In genomic region chr1:52718068-52718748, GRCm38 (mm10) we compare ENCODE assay signal across 10 mouse cellular contexts. TPM values are rescaled to one million over a fixed set of nuclear protein-coding genes. Genes with fewer than 3 reads are reported as not detected.
DNase-seq lines count a peak whose midpoint lies in the region; ATAC-seq and TF ChIP-seq lines count a peak whose summit lies in the region.
"Had no signal": no experiment of that assay in that cellular context is flagged by ENCODE, and none has a peak within 500 bp of the region (broad histone marks: within the 10 kb centered on the region; RNA-seq: fewer than 3 reads in every experiment).

No protein-coding gene starts in this region.

- TF ChIP-seq CTCF in lung, embryonic 14.5 days (IDR thresholded peaks at IDR 0.05; ENCODE audit: low read depth), result no peak

- no peaks in the 10 kb centered on the region for H3K36me3 ChIP-seq in lung, embryonic 14.5 days (ENCODE audit: insufficient read depth)
- H3K36me3 ChIP-seq in heart, embryonic 16.5 days (ENCODE audit: control insufficient read depth, insufficient read depth), result no peaks in the 10 kb centered on the region

- no peak overlapping the region for H3K4me2 ChIP-seq in lung, embryonic 14.5 days
- no peak overlapping the region for H3K4me2 ChIP-seq in heart, embryonic 16.5 days (ENCODE audit: low read depth, low read length)

- no peak overlapping the region for H3K4me3 ChIP-seq in lung, embryonic 14.5 days (ENCODE audit: low read depth, low read length)
- H3K4me3 ChIP-seq in heart, embryonic 16.5 days (ENCODE audit: low read length), result no peak overlapping the region
- H3K4me3 ChIP-seq: megakaryocyte, embryonic 14.5 days had no signal

- ATAC-seq in frontal cortex, adult (ENCODE audit: low TSS enrichment), result peak; percentile 18; the same call in 1 of the 2 replicates
- peak; percentile 35; the same call in 1 of the 2 replicates for ATAC-seq in lung, embryonic 14.5 days (ENCODE audit: insufficient read depth)
- ATAC-seq in heart, embryonic 16.5 days (replicated peaks; ENCODE audit: extremely low read depth, insufficient read depth, low FRiP score), result 0 out of 2 replicates have a peak, but pooled peaks have one; percentile 67

- no peak overlapping the region for H3K9ac ChIP-seq in lung, embryonic 14.5 days
- H3K9ac ChIP-seq in heart, embryonic 16.5 days (ENCODE audit: low read length), result no peak overlapping the region; the same call in 1 of the 2 replicates

- DNase-seq in frontal cortex, postnatal 14 days (ENCODE audit: low spot score in 2 of 2), result no peak
- DNase-seq in lung, embryonic 14.5 days, result no peak
- DNase-seq in lung, postnatal 14 days, result no peak
- DNase-seq in retina, embryonic 14.5 days (ENCODE audit: low spot score), result peak; percentile 2
- no peak for DNase-seq in cerebellum, adult 11-12 months
- no peak for DNase-seq in lung, postnatal 36 days
- DNase-seq: kidney, adult 18-20 months had no signal

- no peaks in the 10 kb centered on the region for H3K27me3 ChIP-seq in lung, embryonic 14.5 days (ENCODE audit: insufficient read depth, low read length)
- H3K27me3 ChIP-seq in heart, embryonic 16.5 days (ENCODE audit: control insufficient read depth, insufficient read depth, low read length), result no peaks in the 10 kb centered on the region
- H3K27me3 ChIP-seq: megakaryocyte, embryonic 14.5 days had no signal

- no peak overlapping the region for H3K27ac ChIP-seq in lung, embryonic 14.5 days (ENCODE audit: low read depth)
- H3K27ac ChIP-seq in heart, embryonic 16.5 days (ENCODE audit: low read length), result 0 out of 2 replicates have a peak overlapping the region, but pooled peaks have one; percentile 21

- 44% methylated on average over 3 of the region's 3 CpGs for WGBS in lung, embryonic 14.5 days
- 44% methylated on average over 3 of the region's 3 CpGs for whole genome bisulfite sequencing in heart, embryonic 16.5 days

- H3K9me3 ChIP-seq in lung, embryonic 14.5 days (ENCODE audit: low read depth, low read length), result no peaks in the 10 kb centered on the region
- H3K9me3 ChIP-seq in heart, embryonic 16.5 days (replicated peaks; ENCODE audit: control insufficient read depth, low read length), result no peaks in the 10 kb centered on the region
- H3K9me3 ChIP-seq: megakaryocyte, embryonic 14.5 days had no signal

- no peaks in the 10 kb centered on the region for H3K4me1 ChIP-seq in lung, embryonic 14.5 days (ENCODE audit: insufficient read depth)
- peaks cover 8% of the 10 kb centered on the region for H3K4me1 ChIP-seq in heart, embryonic 16.5 days (ENCODE audit: control insufficient read depth, insufficient read depth, low read length)

RNA-seq across cellular contexts. Expression of gene Mfsd6, which starts 9.1 kb away (rescaled TPM):
- 3.1 and 3.9 TPM in 2 replicates for polyA plus RNA-seq in lung, embryonic 14.5 days (2014; fragmentation: Nextera tagmentation; extraction: Ambion mirVana)
- polyA plus RNA-seq in heart, embryonic 16.5 days (2015; fragmentation: Nextera tagmentation; extraction: Ambion mirVana), result 3.1 TPM in 2 replicates
